Mouse (Mus musculus): ENCODE results near the gene Nup50.

GRCm38 (mm10) chr15:84965575-84966360 is 42.6 kb downstream of the Nup50 start:
- TF ChIP-seq EP300 (IDR thresholded peaks at IDR 0.05; ENCODE audit: low read depth) (no peak), CTCF (IDR thresholded peaks at IDR 0.05; ENCODE audit: low read depth) (no peak)
